Mouse (Mus musculus) spleen, adult 2 months (tissue): Measurements from ENCODE around the gene Srbd1. TPM values are rescaled to one million over a fixed set of nuclear protein-coding genes. Genes with fewer than 3 reads are reported as not detected.

Source experiments
- DNase-seq, 2 experiments: peaks; one replicate each; pipeline versions ENCODE4 v3.0.0 to v3.0.0-alpha.2; 2012 to 2021; ENCODE audit warnings: low spot score in 2 of 2, low read depth in 1 of 2
- H3K27ac ChIP-seq: fragments of 200-500 bp; 2 replicates; pipeline ENCODE4 v1.5.1; 2012; ENCODE audit warnings: low read length, inconsistent platforms; ENCODE audit not compliant: insufficient read depth
- H3K27me3 ChIP-seq: fragments of 200-500 bp; 2 replicates; pipeline ENCODE4 v1.6.1; 2012; ENCODE audit warnings: mild to moderate bottlenecking, moderate library complexity, low read length, inconsistent platforms; ENCODE audit not compliant: control insufficient read depth, insufficient read depth
- H3K36me3 ChIP-seq: fragments of 200-500 bp; 2 replicates; pipeline ENCODE4 v1.6.1; 2012; ENCODE audit warnings: mild to moderate bottlenecking, low read length, inconsistent platforms; ENCODE audit not compliant: control insufficient read depth, insufficient read depth
- H3K4me1 ChIP-seq: fragments of 200-500 bp; 2 replicates; pipeline ENCODE4 v1.6.1; 2011; ENCODE audit warnings: inconsistent platforms; ENCODE audit not compliant: control insufficient read depth, insufficient read depth, insufficient read length
- H3K4me3 ChIP-seq: fragments of 200-500 bp; 2 replicates; pipeline ENCODE4 v1.5.1; 2011; ENCODE audit warnings: mild to moderate bottlenecking, inconsistent platforms; ENCODE audit not compliant: insufficient read depth, insufficient read length; ENCODE audit errors: extremely low read depth
- CTCF ChIP-seq: fragments of 200-500 bp; IDR thresholded peaks from 2 replicates; pipeline ENCODE4 v1.5.1; 2011; ENCODE audit warnings: mild to moderate bottlenecking, inconsistent platforms; ENCODE audit not compliant: insufficient read depth, insufficient read length, insufficient replicate concordance; ENCODE audit errors: extremely low read depth
- POLR2A ChIP-seq: fragments of 200-500 bp; IDR thresholded peaks from 2 replicates; pipeline ENCODE4 v1.6.1; 2011; ENCODE audit warnings: low read depth, low read length, inconsistent platforms
- WGBS: fragments of 180-500 bp; shearing (Covaris S2); methylation state at CpG from one replicate; pipeline ENCODE4 v1.1.7; 2018; 5-methylcytosine and 5-hydroxymethylcytosine counted together
- polyA plus RNA-seq: library from polyadenylated mRNA; depleted of rRNA; stranded (reverse); fragments of >200 nt; gene quantifications from 2 replicates; pipeline ENCODE4 v1.2.3, GENCODE M21; 2012

Srbd1 gene
- polyA plus RNA-seq, 1 experiment = 2.2 TPM

DNA sequence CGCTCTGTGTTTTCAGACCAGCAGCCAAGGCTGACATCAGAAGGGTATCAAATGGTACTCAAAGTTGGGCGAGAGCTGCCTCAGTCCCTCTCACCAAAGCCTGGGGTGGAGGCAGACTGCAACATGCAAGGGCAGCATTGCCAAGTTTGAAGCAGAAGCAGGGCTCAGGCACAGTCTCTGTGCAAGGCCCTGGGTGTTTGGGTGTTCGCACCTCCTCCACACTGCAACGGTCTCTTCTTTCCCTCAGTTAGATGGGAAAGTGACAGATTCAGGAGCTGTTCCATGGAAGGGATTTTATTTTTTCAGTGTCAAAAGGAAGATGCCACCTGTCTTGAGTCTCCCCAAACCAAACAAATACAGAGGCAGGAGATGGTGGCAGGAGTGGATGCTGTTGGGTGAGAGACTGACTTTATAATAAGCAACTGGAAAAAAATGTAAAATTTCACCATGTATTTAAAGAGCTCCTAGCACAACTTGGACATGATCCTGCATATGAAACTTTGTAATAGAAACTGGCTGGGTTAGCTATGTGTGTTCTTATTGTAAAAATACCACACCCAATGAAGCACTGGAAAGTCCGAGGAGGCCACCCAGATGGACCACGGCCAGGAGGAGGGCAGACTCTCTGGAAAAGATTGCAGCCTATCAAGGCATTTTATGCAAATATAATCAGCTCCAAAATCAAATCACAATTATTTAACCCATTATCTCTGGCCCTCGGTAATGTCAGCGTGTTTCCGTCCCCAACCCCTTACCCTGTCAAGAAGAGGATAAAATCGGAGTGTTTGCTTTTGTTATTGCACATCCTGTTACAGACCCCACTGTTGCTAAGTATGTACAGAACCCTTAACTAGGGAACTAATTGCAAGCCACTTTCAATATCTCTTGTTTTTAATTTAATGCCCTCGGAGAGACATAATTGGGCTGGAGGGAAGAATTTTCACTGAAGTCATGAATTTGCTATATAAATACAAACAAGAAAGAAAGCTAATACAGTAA, 195.8 kb downstream of the Srbd1 start:
- Histone ChIP-seq H3K27me3 (no peaks in the 10 kb centered on the region), H3K36me3 (no peaks in the 10 kb centered on the region), H3K4me1 (no peaks in the 10 kb centered on the region), H3K27ac (no peak overlapping the region), H3K4me3 (no peak overlapping the region)
- 88% methylated on average over 11 of the region's 11 CpGs for WGBS
- no peak for DNase-seq
- TF ChIP-seq POLR2A = no peak

DNA sequence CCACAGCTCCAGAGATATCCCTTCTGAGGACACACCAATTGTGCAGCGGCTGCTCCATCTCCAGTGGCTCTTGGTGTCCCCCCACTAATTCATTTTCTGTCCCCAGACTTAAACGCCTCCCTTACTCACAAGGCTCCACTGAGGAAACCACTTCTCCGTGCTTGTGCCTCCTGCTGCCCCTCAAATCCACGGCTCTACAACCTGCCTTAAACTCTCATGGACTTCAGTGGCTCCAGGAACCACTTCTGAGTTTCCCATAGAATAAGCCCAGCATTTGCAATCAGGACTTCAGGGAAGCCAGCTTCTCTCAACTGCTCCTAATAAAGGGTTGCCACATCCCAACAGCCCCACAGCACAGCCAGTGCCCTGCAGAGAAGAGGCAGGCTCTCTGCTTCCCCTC, 200.2 kb downstream of the Srbd1 start:
- no peaks in the 10 kb centered on the region for H3K27me3 ChIP-seq

DNA sequence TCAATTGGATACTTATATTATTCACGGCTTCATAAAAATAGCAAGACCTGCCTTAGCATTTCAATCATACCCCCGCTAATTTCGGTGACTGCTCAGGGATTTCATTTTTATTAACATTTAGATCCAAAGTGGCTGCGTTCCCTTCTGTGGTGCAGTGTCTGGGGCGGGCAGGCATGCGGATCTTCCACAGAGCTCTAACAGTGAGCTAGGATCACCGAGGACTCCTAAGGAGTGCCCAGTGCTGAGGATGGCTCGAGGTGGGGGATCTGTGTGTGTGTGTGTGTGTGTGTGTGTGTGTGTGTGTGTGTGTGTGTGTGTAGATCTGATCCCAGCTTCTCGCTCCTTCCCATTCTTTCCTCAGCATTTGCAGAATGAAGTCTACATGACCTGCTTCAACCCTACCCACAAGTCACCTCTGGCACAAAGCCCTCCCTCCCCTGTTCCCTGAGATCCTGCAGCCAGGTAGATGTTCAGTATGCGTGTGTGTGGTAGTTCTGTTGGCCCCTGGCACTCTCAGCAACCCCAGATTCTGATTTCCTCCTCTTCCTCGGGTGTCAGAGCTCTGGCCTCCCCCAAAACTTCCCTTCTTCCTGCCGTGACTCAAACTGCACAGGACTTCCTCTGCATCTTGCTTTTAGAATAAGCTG, 200.9 kb downstream of the Srbd1 start:
- 69% methylated on average over 12 of the region's 12 CpGs for WGBS
- Histone ChIP-seq H3K36me3 (no peaks in the 10 kb centered on the region), H3K4me3 (no peak overlapping the region), H3K4me1 (no peaks in the 10 kb centered on the region), H3K27me3 (no peaks in the 10 kb centered on the region), H3K27ac (no peak overlapping the region)
- no peak for DNase-seq
- no peak for TF ChIP-seq POLR2A
- no peak for TF ChIP-seq CTCF

More for the DNA sequence above, 200.2 kb downstream of the Srbd1 start:
- no peaks in the 10 kb centered on the region for H3K36me3 ChIP-seq
- WGBS = 42% methylated on average over 4 of the region's 4 CpGs
- no peak overlapping the region for H3K27ac ChIP-seq
- H3K4me3 ChIP-seq = no peak overlapping the region
- no peak for DNase-seq
- H3K4me1 ChIP-seq = no peaks in the 10 kb centered on the region
- no peak for TF ChIP-seq POLR2A
- TF ChIP-seq CTCF = no peak

DNA sequence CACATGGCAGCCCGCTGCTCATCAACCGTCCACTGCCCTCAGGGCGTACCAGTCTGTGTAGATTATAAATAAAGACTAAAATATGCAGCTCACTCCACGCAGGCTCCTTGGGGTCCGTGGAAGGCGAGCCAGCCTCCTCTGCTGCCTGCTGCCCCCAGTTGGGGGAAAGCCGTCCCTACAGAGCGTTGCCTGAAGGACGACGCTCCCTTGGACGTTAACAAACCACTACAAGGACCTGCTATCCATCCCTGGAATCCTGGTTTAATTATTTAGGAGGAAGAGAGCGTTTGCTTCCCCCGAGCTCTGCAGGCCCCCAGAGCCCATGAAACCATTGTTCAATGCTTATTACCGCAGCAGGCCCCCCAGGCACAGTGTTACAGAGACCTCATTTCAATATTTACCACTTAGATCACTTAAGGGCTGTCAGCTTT, 201.4 kb downstream of the Srbd1 start:
- Histone ChIP-seq H3K27me3 (no peaks in the 10 kb centered on the region), H3K27ac (no peak overlapping the region), H3K4me1 (no peaks in the 10 kb centered on the region), H3K36me3 (no peaks in the 10 kb centered on the region), H3K4me3 (no peak overlapping the region)
- no peak for TF ChIP-seq CTCF
- TF ChIP-seq POLR2A = no peak
- 93% methylated on average over 14 of the region's 14 CpGs for WGBS
- no peak for DNase-seq

DNA sequence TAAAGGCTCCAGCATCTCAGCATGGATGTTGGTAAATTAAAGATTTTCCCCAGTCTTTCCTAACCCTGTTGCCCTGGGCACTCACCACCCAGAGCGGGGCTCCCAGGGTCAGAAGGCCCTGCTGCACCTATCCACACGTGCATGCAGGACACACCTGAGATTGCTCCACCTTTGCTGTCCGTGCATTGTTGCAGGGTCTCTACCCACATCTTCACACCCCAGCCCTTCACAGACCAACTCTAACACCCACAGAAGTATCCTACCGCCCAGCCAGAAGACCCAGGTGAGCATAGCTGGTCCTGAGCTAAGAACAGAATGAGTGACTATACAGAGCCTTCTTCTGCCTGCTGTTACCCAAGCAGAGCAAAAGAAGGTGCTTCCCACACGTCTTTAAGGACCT, 201.9 kb downstream of the Srbd1 start:
- Histone ChIP-seq H3K27ac (no peak overlapping the region), H3K4me1 (no peaks in the 10 kb centered on the region), H3K27me3 (no peaks in the 10 kb centered on the region), H3K36me3 (no peaks in the 10 kb centered on the region), H3K4me3 (no peak overlapping the region)
- WGBS = 91% methylated on average over 5 of the region's 5 CpGs
- no peak for DNase-seq
- TF ChIP-seq POLR2A (no peak), CTCF (no peak)

DNA sequence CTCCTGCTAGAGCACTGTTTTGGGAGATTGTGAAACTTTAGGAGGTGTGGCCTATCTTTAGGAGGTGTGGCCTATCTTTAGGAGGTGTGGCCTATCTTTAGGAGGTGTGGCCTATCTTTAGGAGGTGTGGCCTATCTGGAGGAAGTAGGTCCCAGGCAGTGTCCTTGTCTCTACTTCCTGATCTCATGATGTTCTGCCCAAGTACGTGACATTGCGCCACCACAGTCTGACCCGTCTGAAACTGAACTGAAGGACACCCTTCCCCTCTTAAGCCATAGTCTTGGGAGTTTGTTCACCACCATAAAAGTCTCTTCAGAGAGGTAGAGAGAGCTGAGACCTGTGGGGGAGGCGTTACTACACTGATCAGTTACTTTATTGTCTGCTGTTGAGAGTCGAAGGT, 202.9 kb downstream of the Srbd1 start:
- Histone ChIP-seq H3K4me3 (no peak overlapping the region), H3K36me3 (no peaks in the 10 kb centered on the region), H3K27ac (no peak overlapping the region), H3K4me1 (no peaks in the 10 kb centered on the region), H3K27me3 (no peaks in the 10 kb centered on the region)
- TF ChIP-seq POLR2A = no peak
- TF ChIP-seq CTCF = no peak
- 84% methylated on average over 5 of the region's 5 CpGs for WGBS
- DNase-seq = no peak

DNA sequence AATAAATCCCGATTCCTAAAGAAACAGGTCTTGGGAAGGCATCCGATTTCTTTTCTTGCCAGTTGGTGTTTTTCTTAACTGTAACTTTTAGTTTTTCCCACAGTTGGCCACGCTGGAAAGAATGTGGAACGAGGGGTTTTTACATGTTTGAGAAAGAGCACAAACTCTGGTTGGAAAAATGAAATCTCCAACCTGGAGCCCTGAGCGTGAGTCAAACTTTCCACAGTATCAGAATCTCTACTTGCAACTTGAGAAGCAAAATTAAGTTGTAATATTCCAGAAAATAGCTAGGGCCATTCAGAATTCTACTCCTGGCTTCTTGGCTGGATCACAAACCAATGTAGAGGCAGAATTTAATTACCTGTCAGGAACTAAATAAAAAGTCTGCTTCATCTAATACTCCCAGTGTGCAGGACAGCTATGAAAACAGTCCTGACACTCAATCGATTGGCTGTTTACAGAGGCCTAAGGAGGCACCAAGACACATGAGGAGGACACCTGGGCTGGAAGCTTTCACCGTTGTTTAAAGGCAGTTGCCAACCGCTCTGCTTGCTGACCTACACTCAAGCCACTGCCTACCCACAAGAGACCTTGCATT, 203.7 kb downstream of the Srbd1 start:
- H3K36me3 ChIP-seq = no peaks in the 10 kb centered on the region
- H3K27me3 ChIP-seq = no peaks in the 10 kb centered on the region
- H3K4me1 ChIP-seq = no peaks in the 10 kb centered on the region
- H3K4me3 ChIP-seq = no peak overlapping the region
- no peak overlapping the region for H3K27ac ChIP-seq
- DNase-seq = no peak
- 90% methylated on average over 8 of the region's 8 CpGs for WGBS
- TF ChIP-seq CTCF (no peak), POLR2A (no peak)
